Mouse (Mus musculus) embryonic facial prominence, embryonic 14.5 days (tissue): ENCODE measurements around the gene Agap1. TPM values are rescaled to one million over a fixed set of nuclear protein-coding genes. Genes with fewer than 3 reads are reported as not detected.

ENCODE experiments used
- ATAC-seq: fragments of 200-750 bp; cut with Nextera tagmentation; 2 replicates; pipeline ENCODE4 v1.8.0; 2017; ENCODE audit warnings: low read depth, moderate number of reproducible peaks, moderate TSS enrichment
- DNase-seq: peaks from one replicate; pipeline ENCODE4 v3.0.0-alpha.2; 2015; ENCODE audit warnings: low spot score
- H3K27ac ChIP-seq: fragments of 300-500 bp; sonication (generic); replicated peaks from 2 replicates; pipeline ENCODE4 v1.5.1; 2014; ENCODE audit warnings: low read depth, mild to moderate bottlenecking, low read length, moderate library complexity
- H3K27me3 ChIP-seq: fragments of 300-500 bp; sonication (generic); replicated peaks from 2 replicates; pipeline ENCODE4 v1.6.1; 2014; ENCODE audit warnings: low read length; ENCODE audit not compliant: control insufficient read depth, insufficient read depth
- H3K36me3 ChIP-seq: fragments of 300-500 bp; sonication (generic); 2 replicates; pipeline ENCODE4 v1.6.1; 2014; ENCODE audit warnings: low read length, mixed read lengths; ENCODE audit not compliant: control insufficient read depth, insufficient read depth
- H3K4me1 ChIP-seq: fragments of 300-500 bp; sonication (generic); 2 replicates; pipeline ENCODE4 v1.6.1; 2014; ENCODE audit warnings: antibody characterized with exemption, low read length; ENCODE audit not compliant: control insufficient read depth, insufficient read depth
- H3K4me2 ChIP-seq: fragments of 300-500 bp; sonication (generic); 2 replicates; pipeline ENCODE4 v1.6.1; 2014; ENCODE audit warnings: low read depth, mild to moderate bottlenecking, low read length, moderate library complexity, mixed read lengths
- H3K4me3 ChIP-seq: fragments of 300-500 bp; sonication (generic); 2 replicates; pipeline ENCODE4 v1.5.1; 2014; ENCODE audit warnings: low read depth, mild to moderate bottlenecking, low read length
- H3K9ac ChIP-seq: fragments of 300-500 bp; sonication (generic); 2 replicates; pipeline ENCODE4 v1.6.1; 2014; ENCODE audit warnings: low read depth, mild to moderate bottlenecking, low read length, moderate library complexity, mixed read lengths
- H3K9me3 ChIP-seq: fragments of 300-500 bp; sonication (generic); 2 replicates; pipeline ENCODE4 v1.6.1; 2016; ENCODE audit warnings: low read length; ENCODE audit not compliant: control insufficient read depth
- WGBS: fragments of 180-500 bp; shearing (Covaris S2); extraction: QIAGEN DNeasy Blood & Tissue Kit; methylation state at CpG from one replicate; pipeline ENCODE4 v1.1.7; 2014; 5-methylcytosine and 5-hydroxymethylcytosine counted together
- polyA plus RNA-seq: library from polyadenylated mRNA; unstranded; fragments of >200 nt; fragmentation: Nextera tagmentation; extraction: Ambion mirVana; gene quantifications from 2 replicates; pipeline ENCODE4 v1.2.1, GENCODE M21; 2014

The Agap1 gene
- polyA plus RNA-seq, 1 experiment from 2014 or later, result 19.9 TPM

- Histone ChIP-seq H3K4me1 (peaks cover 54% of the 10 kb centered on the region), H3K27me3 (no peaks in the 10 kb centered on the region), H3K27ac (no peak overlapping the region), H3K4me3 (no peak overlapping the region), H3K4me2 (no peak overlapping the region), H3K36me3 (no peaks in the 10 kb centered on the region), H3K9me3 (no peaks in the 10 kb centered on the region), H3K9ac (no peak overlapping the region)
- 26% methylated on average over 6 of the region's 6 CpGs for WGBS
- DNase-seq (peak; percentile 58), ATAC-seq (peak; percentile 11; the same call in 1 of the 2 replicates)
These were observed 12.9 kb downstream of the Agap1 start for GRCm38 (mm10) chr1:89467321-89468069.

- Histone ChIP-seq H3K4me2 (no peak overlapping the region), H3K9ac (no peak overlapping the region), H3K27ac (no peak overlapping the region), H3K36me3 (no peaks in the 10 kb centered on the region), H3K4me3 (no peak overlapping the region), H3K27me3 (no peaks in the 10 kb centered on the region), H3K4me1 (peaks cover 51% of the 10 kb centered on the region), H3K9me3 (no peaks in the 10 kb centered on the region)
- WGBS, result 72% methylated on average over 3 of the region's 3 CpGs
- DNase-seq (no peak), ATAC-seq (no peak)
These were observed 13.5 kb downstream of the Agap1 start for GRCm38 (mm10) chr1:89468141-89468540.

GRCm38 (mm10) chr1:89471430-89471829, 16.8 kb downstream of the Agap1 start:
- Histone ChIP-seq H3K9me3 (no peaks in the 10 kb centered on the region), H3K9ac (no peak overlapping the region), H3K4me3 (no peak overlapping the region), H3K36me3 (no peaks in the 10 kb centered on the region), H3K4me2 (no peak overlapping the region), H3K27ac (0 out of 2 replicates have a peak overlapping the region, but pooled peaks have one; percentile 10), H3K27me3 (no peaks in the 10 kb centered on the region), H3K4me1 (peaks cover 37% of the 10 kb centered on the region)
- ATAC-seq, result peak; percentile 16; the same call in 1 of the 2 replicates
- DNase-seq, result peak; percentile 49
- WGBS, result 44% methylated on average over 4 of the region's 4 CpGs

GRCm38 (mm10) chr1:89471891-89472290, 17.3 kb downstream of the Agap1 start:
- H3K9ac ChIP-seq, result no peak overlapping the region
- H3K9me3 ChIP-seq, result no peaks in the 10 kb centered on the region
- peaks cover 33% of the 10 kb centered on the region for H3K4me1 ChIP-seq
- H3K27me3 ChIP-seq, result no peaks in the 10 kb centered on the region
- DNase-seq (no peak), ATAC-seq (peak; percentile 17; the same call in 1 of the 2 replicates)
- H3K4me2 ChIP-seq, result no peak overlapping the region
- WGBS, result 61% methylated on average over 8 of the region's 9 CpGs
- no peaks in the 10 kb centered on the region for H3K36me3 ChIP-seq
- H3K4me3 ChIP-seq, result no peak overlapping the region
- H3K27ac ChIP-seq, result 0 out of 2 replicates have a peak overlapping the region, but pooled peaks have one; percentile 10

- DNase-seq, result no peak
- no peaks in the 10 kb centered on the region for H3K9me3 ChIP-seq
- 71% methylated on average over 5 of the region's 5 CpGs for WGBS
- H3K36me3 ChIP-seq, result no peaks in the 10 kb centered on the region
- no peak overlapping the region for H3K27ac ChIP-seq
- ATAC-seq, result no peak
- no peak overlapping the region for H3K9ac ChIP-seq
- no peak overlapping the region for H3K4me3 ChIP-seq
- H3K27me3 ChIP-seq, result no peaks in the 10 kb centered on the region
- peaks cover 12% of the 10 kb centered on the region for H3K4me1 ChIP-seq
- no peak overlapping the region for H3K4me2 ChIP-seq
These were observed 19.3 kb downstream of the Agap1 start for GRCm38 (mm10) chr1:89473946-89474345.

GRCm38 (mm10) chr1:89474853-89475252, 20.2 kb downstream of the Agap1 start:
- Histone ChIP-seq H3K36me3 (no peaks in the 10 kb centered on the region), H3K4me2 (no peak overlapping the region; the same call in 1 of the 2 replicates), H3K4me1 (peaks cover 10% of the 10 kb centered on the region), H3K9ac (no peak overlapping the region), H3K4me3 (no peak overlapping the region), H3K27me3 (no peaks in the 10 kb centered on the region), H3K9me3 (no peaks in the 10 kb centered on the region), H3K27ac (no peak overlapping the region)
- DNase-seq, result no peak
- ATAC-seq, result no peak
- 52% methylated on average over 9 of the region's 9 CpGs for WGBS

GRCm38 (mm10) chr1:89477033-89477432, 22.4 kb downstream of the Agap1 start:
- peaks cover 3% of the 10 kb centered on the region; the same call in 1 of the 2 replicates for H3K4me1 ChIP-seq
- no peaks in the 10 kb centered on the region for H3K27me3 ChIP-seq
- no peaks in the 10 kb centered on the region for H3K36me3 ChIP-seq
- no peak for ATAC-seq
- no peak for DNase-seq
- no peaks in the 10 kb centered on the region for H3K9me3 ChIP-seq
- WGBS, result 93% methylated on average over 5 of the region's 5 CpGs
- no peak overlapping the region for H3K4me3 ChIP-seq
- no peak overlapping the region for H3K9ac ChIP-seq
- H3K27ac ChIP-seq, result no peak overlapping the region
- no peak overlapping the region for H3K4me2 ChIP-seq

- Histone ChIP-seq H3K4me3 (no peak overlapping the region), H3K9ac (no peak overlapping the region), H3K27ac (no peak overlapping the region), H3K36me3 (no peaks in the 10 kb centered on the region), H3K4me1 (peaks cover 13% of the 10 kb centered on the region; the same call in 1 of the 2 replicates), H3K9me3 (no peaks in the 10 kb centered on the region), H3K4me2 (no peak overlapping the region), H3K27me3 (no peaks in the 10 kb centered on the region)
- WGBS, result 79% methylated on average over 4 of the region's 4 CpGs
- ATAC-seq, result no peak
- no peak for DNase-seq
These were observed 24.2 kb downstream of the Agap1 start for GRCm38 (mm10) chr1:89478571-89479460.
